In the genomic region with DNA sequence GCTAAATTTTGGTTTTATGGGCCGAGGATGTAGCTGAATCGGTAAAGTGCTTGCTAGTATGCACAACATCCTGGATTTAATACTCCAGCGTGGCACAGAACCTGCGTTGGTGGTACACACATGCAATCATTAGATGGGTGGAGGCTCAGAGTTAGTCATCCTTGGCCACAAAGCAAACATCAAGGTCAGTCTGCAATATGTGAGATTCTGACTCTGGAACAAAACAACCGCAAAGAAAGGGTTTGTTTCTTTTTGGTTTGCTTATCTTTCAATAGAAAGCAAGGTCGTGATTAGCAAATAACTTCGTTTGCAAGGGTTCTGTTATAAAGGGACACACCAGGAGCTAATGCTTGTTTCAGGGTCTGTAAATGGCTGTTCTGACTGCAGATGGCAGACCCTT, we compare ENCODE assay signal across 21 mouse cellular contexts. TPM values are rescaled to one million over a fixed set of nuclear protein-coding genes. Genes with fewer than 3 reads are reported as not detected.
"Had no signal": no experiment of that assay in that cellular context is flagged by ENCODE, and none has a peak within 500 bp of the region (broad histone marks: within the 10 kb centered on the region; RNA-seq: fewer than 3 reads in every experiment).

No protein-coding gene starts in this region.

- H3K4me3 ChIP-seq: kidney, embryonic 15.5 days; limb, embryonic 12.5 days; liver, embryonic 13.5 days; lung, embryonic 15.5 days; megakaryocyte, embryonic 14.5 days; midbrain, embryonic 15.5 days; neural tube, embryonic 13.5 days had no signal

- DNase-seq: kidney, adult 18-20 months; kidney, postnatal 14 days; layer of hippocampus, postnatal 36 days; liver; liver, embryonic 13.5 days; liver, postnatal 0 days; lung, postnatal 14 days; right cerebral cortex, adult 18-20 months; right cerebral cortex, postnatal 25 days; thymus, postnatal 4 days had no signal

- H3K4me2 ChIP-seq: kidney, embryonic 15.5 days; limb, embryonic 12.5 days; liver, embryonic 13.5 days; lung, embryonic 15.5 days; midbrain, embryonic 11.5 days; midbrain, embryonic 15.5 days; neural tube, embryonic 13.5 days had no signal

- H3K36me3 ChIP-seq: kidney, embryonic 15.5 days; limb, embryonic 12.5 days; liver, embryonic 13.5 days; lung, embryonic 15.5 days; midbrain, embryonic 15.5 days; neural tube, embryonic 13.5 days had no signal

- H3K27me3 ChIP-seq: kidney, embryonic 15.5 days; limb, embryonic 12.5 days; liver, embryonic 13.5 days; lung, embryonic 15.5 days; megakaryocyte, embryonic 14.5 days; midbrain, embryonic 15.5 days; neural tube, embryonic 13.5 days had no signal

RNA-seq across cellular contexts. Expression of gene Acbd7, which starts 58.5 kb away (rescaled TPM):
- total RNA-seq: monocyte, adult 5-6 weeks had no signal
- polyA plus RNA-seq: large intestine, adult 2 months; limb, embryonic 12.5 days; macrophage; small intestine, adult 2 months had no signal
